Mouse (Mus musculus): ENCODE results near the gene Jund. TPM values are rescaled to one million over a fixed set of nuclear protein-coding genes. Genes with fewer than 3 reads are reported as not detected.
A peak's percentile ranks its signal among the peaks of the same experiment; 100 is the strongest.

The Jund gene
- polyA plus RNA-seq, 1 experiment, result 816 TPM

DNA sequence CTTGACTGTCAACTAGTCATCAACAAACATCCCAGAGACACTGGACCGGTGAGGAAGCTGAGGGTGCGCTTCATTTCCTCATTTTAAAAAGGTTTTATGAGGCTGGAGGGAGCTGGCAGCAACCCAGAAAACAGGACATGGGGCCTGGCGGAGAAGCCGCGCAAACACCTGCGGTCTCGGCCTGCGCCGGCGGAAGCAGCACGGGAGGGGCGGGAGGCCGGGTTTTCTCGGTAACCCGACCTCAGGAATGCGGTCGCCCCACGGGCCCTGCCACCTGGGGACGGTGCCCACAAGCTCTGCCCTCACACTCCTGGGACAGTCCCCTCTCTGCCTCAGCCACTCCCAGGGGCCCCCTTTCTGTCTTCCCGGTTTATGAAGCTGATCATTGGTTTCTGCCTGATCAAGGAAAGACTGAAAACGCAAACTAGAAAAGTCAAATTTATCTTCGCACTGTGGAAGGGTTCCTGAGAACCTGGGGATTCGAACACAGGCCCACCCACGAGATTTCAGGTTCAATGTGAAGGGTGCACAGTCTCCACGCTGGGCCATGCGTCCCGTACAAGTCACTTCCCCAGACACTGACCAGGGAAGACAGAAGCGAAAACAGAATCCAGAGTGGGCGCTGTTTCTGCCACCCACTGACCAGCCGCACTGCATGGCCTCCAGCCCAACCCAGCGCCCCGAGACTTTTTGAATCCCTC lies 3.3 kb upstream of the Jund start:
- peaks cover 66% of the 10 kb centered on the region for H3K4me1 ChIP-seq (ENCODE audit: control insufficient read depth)
- H3K4me3 ChIP-seq (replicated peaks), result peak overlapping the region; percentile 53
- no peak for TF ChIP-seq GATA1 (IDR thresholded peaks at IDR 0.05; ENCODE audit: low read length)
- TF ChIP-seq TAL1 (IDR thresholded peaks at IDR 0.05; ENCODE audit: low read length), result no peak
- no peaks in the 10 kb centered on the region for H3K36me3 ChIP-seq (ENCODE audit: control insufficient read depth)
- H3K27me3 ChIP-seq (ENCODE audit: control insufficient read depth), result peaks cover 17% of the 10 kb centered on the region
- H3K9me3 ChIP-seq (ENCODE audit: control insufficient read depth, low read length), result no peaks in the 10 kb centered on the region

DNA sequence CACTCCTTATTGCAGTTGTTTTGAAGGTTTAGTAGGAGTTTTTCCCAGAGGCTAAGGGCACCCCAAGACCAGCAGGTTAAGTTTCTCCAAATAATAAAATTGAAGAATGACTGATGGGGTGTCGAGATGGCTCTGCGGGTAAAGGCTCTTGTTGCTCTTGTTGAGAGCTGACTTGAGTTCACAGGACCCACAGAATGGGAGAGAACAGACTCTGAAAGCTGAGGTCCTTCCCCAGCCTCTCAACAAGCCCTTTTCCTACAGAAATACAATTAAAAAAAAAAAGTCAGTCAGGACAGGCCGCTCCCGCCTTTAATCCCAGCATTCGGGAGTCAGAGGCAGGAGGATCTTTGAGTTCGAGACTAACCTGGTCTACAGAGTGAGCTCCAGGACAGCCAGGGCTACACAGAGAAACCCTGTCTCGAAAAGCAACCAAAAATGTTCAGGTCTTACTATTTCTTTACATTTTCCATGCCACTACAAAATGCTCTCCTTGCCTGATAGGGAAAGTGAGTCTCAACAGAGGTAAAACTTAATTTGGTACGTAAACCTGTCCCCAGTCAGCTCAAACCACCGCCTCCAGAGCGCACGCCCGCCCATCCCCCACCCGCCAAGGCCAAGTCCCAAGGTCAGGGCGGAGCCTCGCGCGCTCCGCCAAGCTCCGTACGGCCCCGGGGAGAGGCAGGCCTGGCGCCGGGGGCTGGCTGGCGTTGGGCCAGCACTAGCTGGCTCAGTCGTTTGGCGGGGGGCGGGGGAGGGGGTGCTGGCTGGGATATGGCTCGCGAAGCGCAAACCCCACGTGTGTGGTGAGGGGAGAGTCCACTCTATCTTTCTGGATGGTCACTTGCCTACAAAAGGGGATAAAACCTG lies 2.5 kb upstream of the Jund start:
- Histone ChIP-seq H3K4me3 (replicated peaks) (peak overlapping the region; percentile 53), H3K4me1 (ENCODE audit: control insufficient read depth) (peaks cover 74% of the 10 kb centered on the region)

DNA sequence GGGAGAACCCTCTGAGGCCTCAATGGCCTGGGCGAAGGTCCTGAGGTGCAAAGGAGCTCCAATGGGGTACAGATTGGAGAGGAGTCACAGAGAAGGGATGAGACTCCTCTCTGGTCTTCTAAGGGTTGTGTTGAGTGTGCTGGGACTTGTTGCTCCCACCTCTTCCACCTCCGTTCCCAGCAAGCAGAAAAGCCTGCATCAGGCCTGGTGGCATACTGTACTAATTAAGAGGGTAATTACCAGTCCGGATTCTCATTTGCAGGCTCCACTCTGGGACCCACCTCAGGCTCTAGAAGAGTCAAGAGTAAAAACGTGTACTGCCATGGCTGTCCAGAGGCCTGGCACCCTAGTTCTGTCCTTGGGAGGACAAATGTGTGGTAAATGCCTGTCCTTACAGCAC lies 1.8 kb upstream of the Jund start:
- peaks cover 4% of the 10 kb centered on the region for H3K36me3 ChIP-seq (ENCODE audit: control insufficient read depth)
- H3K27me3 ChIP-seq (ENCODE audit: control insufficient read depth), result peaks cover 8% of the 10 kb centered on the region
- TF ChIP-seq GATA1 (IDR thresholded peaks at IDR 0.05; ENCODE audit: low read length) (no peak), TAL1 (IDR thresholded peaks at IDR 0.05; ENCODE audit: low read length) (no peak)
- H3K9me3 ChIP-seq (ENCODE audit: control insufficient read depth, low read length), result no peaks in the 10 kb centered on the region
- H3K4me3 ChIP-seq (replicated peaks), result peak overlapping the region; percentile 53
- H3K4me1 ChIP-seq (ENCODE audit: control insufficient read depth), result peaks cover 75% of the 10 kb centered on the region

More for the DNA sequence above, 2.5 kb upstream of the Jund start:
- TF ChIP-seq TAL1 (IDR thresholded peaks at IDR 0.05; ENCODE audit: low read length) (no peak), GATA1 (IDR thresholded peaks at IDR 0.05; ENCODE audit: low read length) (no peak)
- H3K27me3 ChIP-seq (ENCODE audit: control insufficient read depth), result peaks cover 15% of the 10 kb centered on the region
- H3K36me3 ChIP-seq (ENCODE audit: control insufficient read depth), result peaks cover 1% of the 10 kb centered on the region
- no peaks in the 10 kb centered on the region for H3K9me3 ChIP-seq (ENCODE audit: control insufficient read depth, low read length)

DNA sequence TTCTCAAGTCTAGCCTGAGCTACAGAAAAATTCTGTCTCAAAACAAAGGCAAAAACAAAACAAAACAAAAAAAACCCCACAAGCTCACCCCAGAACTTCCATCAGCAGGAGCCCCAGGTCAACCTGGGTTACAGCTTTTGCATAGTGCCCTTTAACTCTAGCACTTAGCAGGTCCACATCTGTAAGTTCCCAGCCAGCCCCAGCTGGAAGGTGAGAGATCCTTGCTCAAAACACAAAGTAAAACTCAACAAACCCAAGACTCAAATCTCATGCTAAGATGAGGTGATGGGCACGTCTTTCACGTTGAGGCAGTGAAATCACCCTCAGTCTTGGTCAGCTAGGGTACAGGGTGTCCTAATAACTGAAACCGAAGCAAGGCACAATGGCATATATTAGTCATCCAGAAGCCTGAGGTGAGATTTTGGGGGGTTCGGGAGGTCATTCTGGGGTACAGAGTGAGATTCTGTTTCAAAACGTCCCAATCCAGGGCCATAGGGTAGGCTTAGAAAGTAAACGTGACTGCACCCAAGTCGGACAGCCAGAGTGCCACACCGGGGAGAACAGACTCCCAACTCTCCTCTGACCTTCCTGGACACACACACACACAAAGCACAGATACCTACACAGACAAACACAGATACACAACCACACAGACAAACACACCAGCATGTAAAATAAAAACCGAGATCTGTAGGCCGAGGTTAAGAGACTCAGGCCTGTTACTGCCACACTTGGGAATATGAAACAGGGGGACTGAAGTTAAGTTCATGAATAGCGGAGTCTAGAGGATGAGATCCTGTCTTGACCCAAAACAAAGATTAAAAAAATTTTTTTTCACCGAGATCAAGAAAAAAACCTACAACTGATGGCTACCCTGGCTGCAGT lies 1.1 kb upstream of the Jund start:
- Histone ChIP-seq H3K9me3 (ENCODE audit: control insufficient read depth, low read length) (no peaks in the 10 kb centered on the region), H3K4me1 (ENCODE audit: control insufficient read depth) (peaks cover 72% of the 10 kb centered on the region), H3K4me3 (replicated peaks) (peak overlapping the region; percentile 70), H3K27me3 (ENCODE audit: control insufficient read depth) (peaks cover 2% of the 10 kb centered on the region; the same call in 1 of the 2 replicates), H3K36me3 (ENCODE audit: control insufficient read depth) (peaks cover 4% of the 10 kb centered on the region)
- TF ChIP-seq GATA1 (IDR thresholded peaks at IDR 0.05; ENCODE audit: low read length) (no peak), TAL1 (IDR thresholded peaks at IDR 0.05; ENCODE audit: low read length) (no peak)

DNA sequence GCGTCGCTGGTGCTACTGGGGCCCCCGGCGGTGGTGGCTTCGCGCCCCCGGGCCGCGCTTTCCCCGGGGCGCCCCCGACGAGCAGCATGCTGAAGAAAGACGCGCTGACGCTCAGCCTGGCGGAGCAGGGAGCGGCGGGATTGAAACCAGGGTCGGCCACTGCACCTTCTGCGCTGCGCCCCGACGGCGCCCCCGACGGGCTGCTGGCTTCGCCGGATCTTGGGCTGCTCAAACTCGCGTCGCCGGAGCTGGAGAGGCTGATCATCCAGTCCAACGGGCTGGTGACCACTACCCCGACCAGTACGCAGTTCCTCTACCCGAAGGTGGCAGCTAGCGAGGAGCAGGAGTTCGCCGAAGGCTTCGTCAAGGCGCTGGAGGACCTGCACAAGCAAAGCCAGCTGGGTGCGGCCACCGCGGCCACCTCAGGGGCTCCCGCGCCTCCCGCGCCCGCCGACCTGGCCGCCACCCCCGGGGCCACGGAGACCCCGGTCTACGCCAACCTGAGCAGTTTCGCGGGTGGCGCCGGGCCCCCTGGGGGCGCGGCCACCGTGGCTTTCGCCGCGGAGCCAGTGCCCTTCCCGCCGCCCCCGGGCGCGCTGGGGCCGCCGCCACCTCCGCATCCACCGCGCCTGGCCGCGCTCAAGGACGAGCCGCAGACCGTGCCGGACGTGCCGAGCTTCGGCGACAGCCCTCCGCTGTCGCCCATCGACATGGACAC lies 526 bp downstream of the Jund start:
- H3K36me3 ChIP-seq (ENCODE audit: control insufficient read depth), result peaks cover 4% of the 10 kb centered on the region
- peak overlapping the region; percentile 70 for H3K4me3 ChIP-seq (replicated peaks)
- no peak for TF ChIP-seq GATA1 (IDR thresholded peaks at IDR 0.05; ENCODE audit: low read length)
- TF ChIP-seq TAL1 (IDR thresholded peaks at IDR 0.05; ENCODE audit: low read length), result no peak
- peaks cover 65% of the 10 kb centered on the region for H3K4me1 ChIP-seq (ENCODE audit: control insufficient read depth)
- no peaks in the 10 kb centered on the region for H3K9me3 ChIP-seq (ENCODE audit: control insufficient read depth, low read length)
- no peaks in the 10 kb centered on the region for H3K27me3 ChIP-seq (ENCODE audit: control insufficient read depth)

DNA sequence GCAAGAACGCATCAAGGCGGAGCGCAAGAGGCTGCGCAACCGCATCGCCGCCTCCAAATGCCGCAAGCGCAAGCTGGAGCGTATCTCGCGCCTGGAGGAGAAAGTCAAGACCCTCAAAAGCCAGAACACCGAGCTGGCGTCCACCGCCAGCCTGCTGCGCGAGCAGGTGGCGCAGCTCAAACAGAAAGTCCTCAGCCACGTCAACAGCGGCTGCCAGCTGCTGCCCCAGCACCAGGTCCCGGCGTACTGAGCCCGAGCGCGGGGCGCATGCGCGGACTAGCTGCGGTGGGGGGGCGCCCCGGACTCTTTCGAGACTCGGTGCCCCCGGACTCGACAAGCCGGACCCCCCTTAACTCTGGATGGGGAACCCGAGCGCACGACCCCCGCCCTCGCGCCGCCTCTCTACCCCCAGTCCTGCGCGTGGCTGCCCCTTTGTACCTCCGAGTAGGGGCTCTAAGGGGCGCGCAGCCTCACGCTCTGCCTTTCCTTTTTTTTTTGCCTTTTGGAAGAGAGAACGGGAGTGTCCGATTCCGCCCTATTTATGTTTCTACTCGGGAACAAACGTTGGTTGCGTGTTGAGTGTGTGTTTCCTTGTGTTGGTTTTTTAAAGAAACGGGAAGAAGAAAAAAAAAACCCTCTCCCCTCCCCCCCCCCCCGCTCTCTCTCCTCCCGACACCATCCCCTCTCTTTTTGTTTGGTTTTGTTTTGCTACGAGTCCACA lies 1.2 kb downstream of the Jund start:
- H3K4me1 ChIP-seq (ENCODE audit: control insufficient read depth), result peaks cover 60% of the 10 kb centered on the region
- no peaks in the 10 kb centered on the region for H3K9me3 ChIP-seq (ENCODE audit: control insufficient read depth, low read length)
- H3K27me3 ChIP-seq (ENCODE audit: control insufficient read depth), result no peaks in the 10 kb centered on the region
- no peak for TF ChIP-seq TAL1 (IDR thresholded peaks at IDR 0.05; ENCODE audit: low read length)
- peak overlapping the region; percentile 70 for H3K4me3 ChIP-seq (replicated peaks)
- peaks cover 4% of the 10 kb centered on the region for H3K36me3 ChIP-seq (ENCODE audit: control insufficient read depth)

DNA sequence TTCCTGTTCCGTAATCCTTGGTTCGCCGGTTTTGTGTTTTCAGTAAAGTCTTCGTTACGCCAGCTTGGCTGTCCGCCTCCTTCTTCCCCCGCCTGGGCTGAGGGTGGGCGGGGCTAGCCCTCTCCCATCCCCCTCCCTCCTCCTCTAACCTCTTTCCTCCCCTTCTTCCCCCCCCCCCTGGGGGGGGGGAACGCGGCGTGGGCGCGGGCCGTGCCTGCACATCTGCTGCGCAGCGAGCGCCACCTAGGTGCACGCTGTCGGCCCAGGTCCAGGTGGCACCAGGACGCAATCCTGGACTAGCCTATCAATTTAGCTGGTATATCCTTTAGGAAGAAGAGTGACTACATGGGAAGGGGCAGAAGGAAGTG lies 1.8 kb downstream of the Jund start:
- H3K4me3 ChIP-seq (replicated peaks), result peak overlapping the region; percentile 70
- no peaks in the 10 kb centered on the region for H3K27me3 ChIP-seq (ENCODE audit: control insufficient read depth)
- H3K36me3 ChIP-seq (ENCODE audit: control insufficient read depth), result peaks cover 4% of the 10 kb centered on the region
- H3K4me1 ChIP-seq (ENCODE audit: control insufficient read depth), result peaks cover 55% of the 10 kb centered on the region
- H3K9me3 ChIP-seq (ENCODE audit: control insufficient read depth, low read length), result no peaks in the 10 kb centered on the region
- TF ChIP-seq GATA1 (IDR thresholded peaks at IDR 0.05; ENCODE audit: low read length) (no peak), TAL1 (IDR thresholded peaks at IDR 0.05; ENCODE audit: low read length) (no peak)
